Mouse (Mus musculus) midbrain, embryonic 14.5 days (tissue): ENCODE measurements around the gene Clint1. TPM values are rescaled to one million over a fixed set of nuclear protein-coding genes. Genes with fewer than 3 reads are reported as not detected.

Experiments
- ATAC-seq: fragments of 200-750 bp; cut with Nextera tagmentation; 2 replicates; pipeline ENCODE4 v1.8.0; 2017; ENCODE audit warnings: moderate number of reproducible peaks, moderate library complexity; ENCODE audit not compliant: low FRiP score, low TSS enrichment
- DNase-seq: peaks from one replicate; pipeline ENCODE4 v3.0.0-alpha.2; 2015
- H3K27ac ChIP-seq: fragments of 300-500 bp; sonication (generic); replicated peaks from 2 replicates; pipeline ENCODE4 v1.5.1; 2014; ENCODE audit warnings: mild to moderate bottlenecking, low read depth, low read length, moderate library complexity
- H3K27me3 ChIP-seq: fragments of 300-500 bp; sonication (generic); 2 replicates; pipeline ENCODE4 v1.6.1; 2014; ENCODE audit warnings: low read length, control low read depth, mixed read lengths; ENCODE audit not compliant: control insufficient read depth, insufficient read depth
- H3K36me3 ChIP-seq: fragments of 300-500 bp; sonication (generic); 2 replicates; pipeline ENCODE4 v1.6.1; 2014; ENCODE audit warnings: low read length, control low read depth; ENCODE audit not compliant: control insufficient read depth, insufficient read depth
- H3K4me1 ChIP-seq: fragments of 300-500 bp; sonication (generic); 2 replicates; pipeline ENCODE4 v1.6.1; 2014; ENCODE audit warnings: mild to moderate bottlenecking, antibody characterized with exemption, low read length, control low read depth; ENCODE audit not compliant: control insufficient read depth, insufficient read depth
- H3K4me2 ChIP-seq: fragments of 300-500 bp; sonication (generic); 2 replicates; pipeline ENCODE4 v1.6.1; 2014; ENCODE audit warnings: mild to moderate bottlenecking, low read length, moderate library complexity
- H3K4me3 ChIP-seq: fragments of 300-500 bp; sonication (generic); replicated peaks from 2 replicates; pipeline ENCODE4 v1.5.1; 2014; ENCODE audit warnings: low read depth, low read length
- H3K9ac ChIP-seq: fragments of 300-500 bp; sonication (generic); replicated peaks from 2 replicates; pipeline ENCODE4 v1.6.1; 2014; ENCODE audit warnings: mild to moderate bottlenecking, low read length, moderate library complexity
- H3K9me3 ChIP-seq: fragments of 300-500 bp; sonication (generic); 2 replicates; pipeline ENCODE4 v1.6.1; 2016; ENCODE audit warnings: low read length, control low read depth, mixed read lengths; ENCODE audit not compliant: control insufficient read depth
- WGBS: fragments of 180-500 bp; shearing (Covaris S2); extraction: QIAGEN DNeasy Blood & Tissue Kit; methylation state at CpG from one replicate; pipeline ENCODE4 v1.1.7; 2014; 5-methylcytosine and 5-hydroxymethylcytosine counted together
- polyA plus RNA-seq: library from polyadenylated mRNA; unstranded; fragments of >200 nt; fragmentation: Nextera tagmentation; extraction: Ambion mirVana; gene quantifications from 2 replicates; pipeline ENCODE4 v1.2.1, GENCODE M21; 2014

Clint1 gene
- polyA plus RNA-seq, 1 experiment from 2014 or later, result 45.5 TPM

- WGBS, result 96% methylated on average over 8 of the region's 8 CpGs
- no peaks in the 10 kb centered on the region for H3K27me3 ChIP-seq
Observed at GRCm38 (mm10) chr11:45810805-45811204, 41.0 kb upstream of the Clint1 start.

DNA sequence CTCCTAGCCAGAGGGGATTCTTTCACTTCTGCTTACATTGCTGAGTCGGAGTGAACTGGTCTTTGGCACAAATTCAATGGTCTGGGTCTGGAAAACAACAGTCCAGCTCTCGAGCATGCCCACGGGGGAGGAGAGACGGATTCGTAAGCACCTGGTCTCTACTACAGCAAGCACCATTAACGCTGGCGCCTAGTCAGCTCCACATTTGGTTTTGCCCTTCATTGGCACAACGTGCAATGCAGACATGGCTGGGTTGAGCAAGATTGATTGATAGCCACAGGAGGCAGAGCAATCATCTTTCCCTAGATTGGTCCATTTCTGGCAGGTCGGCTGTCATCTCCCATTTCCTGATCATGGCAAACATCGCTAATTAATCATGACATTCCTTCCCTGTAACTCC, 36.2 kb upstream of the Clint1 start:
- Histone ChIP-seq H3K4me2 (no peak overlapping the region), H3K36me3 (no peaks in the 10 kb centered on the region), H3K27me3 (no peaks in the 10 kb centered on the region), H3K9me3 (no peaks in the 10 kb centered on the region), H3K9ac (no peak overlapping the region), H3K27ac (no peak overlapping the region), H3K4me1 (no peaks in the 10 kb centered on the region), H3K4me3 (no peak overlapping the region)
- no peak for ATAC-seq
- 85% methylated on average over 10 of the region's 10 CpGs for WGBS
- DNase-seq, result no peak

More at GRCm38 (mm10) chr11:45810805-45811204, 41.0 kb upstream of the Clint1 start:
- ATAC-seq (no peak), DNase-seq (no peak)
- Histone ChIP-seq H3K9me3 (no peaks in the 10 kb centered on the region), H3K4me2 (no peak overlapping the region), H3K27ac (no peak overlapping the region), H3K36me3 (no peaks in the 10 kb centered on the region), H3K9ac (no peak overlapping the region), H3K4me3 (no peak overlapping the region), H3K4me1 (no peaks in the 10 kb centered on the region)

DNA sequence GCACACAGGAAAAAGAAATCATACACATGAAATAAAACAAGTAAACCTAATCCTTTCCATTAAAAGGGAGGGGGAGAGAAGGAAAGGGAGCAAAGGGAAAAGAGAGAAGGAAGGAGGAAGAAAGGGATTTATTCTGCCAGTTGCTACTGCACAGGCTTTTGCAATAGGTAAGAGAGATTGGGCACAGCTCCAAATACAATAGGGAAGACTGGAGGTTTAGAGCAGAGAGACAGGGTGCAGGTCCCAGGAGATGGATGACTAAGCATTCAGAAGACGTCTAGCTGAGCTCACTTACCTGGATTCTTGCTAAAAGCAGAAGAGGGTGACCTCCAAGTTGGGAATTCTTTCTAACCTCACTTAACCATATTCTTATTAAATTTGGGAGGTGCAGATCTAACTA, 35.1 kb upstream of the Clint1 start:
- no peak for ATAC-seq
- Histone ChIP-seq H3K27me3 (no peaks in the 10 kb centered on the region), H3K4me1 (no peaks in the 10 kb centered on the region), H3K9ac (no peak overlapping the region), H3K4me2 (no peak overlapping the region), H3K4me3 (no peak overlapping the region), H3K9me3 (no peaks in the 10 kb centered on the region), H3K36me3 (no peaks in the 10 kb centered on the region), H3K27ac (no peak overlapping the region)
- DNase-seq, result no peak
- WGBS, result 79% methylated on average over 1 of the region's 1 CpGs

DNA sequence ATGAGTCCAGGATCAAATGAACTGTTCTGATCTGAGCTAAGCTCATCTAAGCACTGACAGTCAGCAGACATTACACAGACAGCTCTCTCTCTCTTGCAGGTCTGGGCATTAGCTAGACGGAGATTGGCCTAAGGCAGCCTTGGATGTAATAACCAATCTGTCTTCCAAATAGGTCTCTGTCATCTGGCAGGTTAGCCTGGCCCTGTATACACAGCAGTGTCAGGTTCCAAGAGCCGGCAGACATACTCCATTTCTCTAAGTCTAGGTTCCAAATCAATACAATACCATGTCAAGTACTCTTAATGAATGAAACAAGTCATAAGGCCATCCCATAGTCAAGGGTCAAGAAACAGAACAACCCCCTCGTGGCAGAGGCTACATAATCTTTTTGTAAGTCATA, 33.9 kb upstream of the Clint1 start:
- ATAC-seq, result no peak
- Histone ChIP-seq H3K27me3 (no peaks in the 10 kb centered on the region), H3K9me3 (no peaks in the 10 kb centered on the region), H3K27ac (no peak overlapping the region), H3K36me3 (no peaks in the 10 kb centered on the region), H3K4me2 (no peak overlapping the region), H3K4me1 (no peaks in the 10 kb centered on the region), H3K9ac (no peak overlapping the region), H3K4me3 (no peak overlapping the region)
- DNase-seq, result no peak
- WGBS, result 56% methylated on average over 3 of the region's 3 CpGs

- H3K36me3 ChIP-seq, result no peaks in the 10 kb centered on the region
- DNase-seq (no peak), ATAC-seq (no peak)
- no peak overlapping the region for H3K4me2 ChIP-seq
- H3K4me1 ChIP-seq, result no peaks in the 10 kb centered on the region
- no peaks in the 10 kb centered on the region for H3K9me3 ChIP-seq
- no peaks in the 10 kb centered on the region for H3K27me3 ChIP-seq
- H3K4me3 ChIP-seq, result no peak overlapping the region
- H3K9ac ChIP-seq, result no peak overlapping the region
- 95% methylated on average over 6 of the region's 6 CpGs for WGBS
- H3K27ac ChIP-seq, result no peak overlapping the region
Observed at GRCm38 (mm10) chr11:45820930-45821329, 30.9 kb upstream of the Clint1 start.

DNA sequence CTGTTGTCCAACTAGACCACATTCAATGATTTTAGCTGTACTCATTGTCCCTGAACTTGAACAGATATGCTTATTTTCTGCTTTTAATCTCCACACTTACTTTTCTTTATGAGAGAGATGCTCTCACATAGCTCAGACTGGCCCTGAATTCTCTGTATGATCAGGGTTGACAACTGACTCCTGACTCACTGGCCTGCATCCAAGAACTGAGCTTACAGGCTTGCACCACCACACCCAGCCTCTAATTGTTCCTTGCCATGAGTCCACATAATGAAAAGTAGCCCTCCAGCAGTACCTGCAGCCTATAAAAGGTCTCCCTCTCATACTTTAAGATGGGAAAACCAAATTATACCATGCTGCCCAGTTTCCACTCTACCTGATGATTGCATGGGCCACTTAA, 21.7 kb upstream of the Clint1 start:
- peak; percentile 16 for DNase-seq

DNA sequence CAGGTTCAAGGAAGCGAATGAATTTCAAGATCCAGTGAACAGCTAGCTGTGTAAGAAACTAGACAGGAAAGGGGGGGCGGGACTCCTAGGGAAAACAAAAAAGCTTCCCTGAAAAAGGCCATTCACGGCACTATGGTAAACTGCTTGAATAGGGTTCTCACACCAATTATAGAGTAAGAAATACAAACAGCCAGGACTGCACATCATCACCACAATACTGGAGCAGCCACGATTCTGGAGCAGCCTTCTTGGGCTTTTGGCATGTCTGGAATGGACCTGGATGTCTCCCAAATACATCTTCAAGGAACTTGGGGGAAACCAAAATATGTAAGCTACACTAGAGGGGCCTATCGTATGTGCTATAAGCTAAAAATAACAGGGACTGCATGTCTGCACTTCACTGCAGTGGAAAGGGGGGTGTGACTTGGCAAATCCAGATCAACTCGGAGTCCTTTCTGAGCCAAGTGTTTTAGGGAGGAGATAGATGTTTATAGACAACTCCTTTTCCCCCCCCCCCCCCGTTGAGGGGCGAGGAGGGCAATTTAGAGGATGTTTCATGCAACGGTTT, 21.0 kb upstream of the Clint1 start:
- Histone ChIP-seq H3K27ac (no peak overlapping the region), H3K36me3 (no peaks in the 10 kb centered on the region), H3K27me3 (no peaks in the 10 kb centered on the region), H3K4me1 (no peaks in the 10 kb centered on the region), H3K4me3 (no peak overlapping the region), H3K9me3 (no peaks in the 10 kb centered on the region), H3K9ac (no peak overlapping the region), H3K4me2 (no peak overlapping the region)
- DNase-seq (no peak), ATAC-seq (no peak)
- WGBS, result 72% methylated on average over 9 of the region's 9 CpGs

More for the DNA sequence above, 21.7 kb upstream of the Clint1 start:
- H3K4me3 ChIP-seq, result no peak overlapping the region
- no peak overlapping the region for H3K9ac ChIP-seq
- ATAC-seq, result no peak
- H3K27me3 ChIP-seq, result no peaks in the 10 kb centered on the region
- no peak overlapping the region for H3K4me2 ChIP-seq
- H3K4me1 ChIP-seq, result no peaks in the 10 kb centered on the region
- no peaks in the 10 kb centered on the region for H3K9me3 ChIP-seq
- no peaks in the 10 kb centered on the region for H3K36me3 ChIP-seq
- H3K27ac ChIP-seq, result no peak overlapping the region

DNA sequence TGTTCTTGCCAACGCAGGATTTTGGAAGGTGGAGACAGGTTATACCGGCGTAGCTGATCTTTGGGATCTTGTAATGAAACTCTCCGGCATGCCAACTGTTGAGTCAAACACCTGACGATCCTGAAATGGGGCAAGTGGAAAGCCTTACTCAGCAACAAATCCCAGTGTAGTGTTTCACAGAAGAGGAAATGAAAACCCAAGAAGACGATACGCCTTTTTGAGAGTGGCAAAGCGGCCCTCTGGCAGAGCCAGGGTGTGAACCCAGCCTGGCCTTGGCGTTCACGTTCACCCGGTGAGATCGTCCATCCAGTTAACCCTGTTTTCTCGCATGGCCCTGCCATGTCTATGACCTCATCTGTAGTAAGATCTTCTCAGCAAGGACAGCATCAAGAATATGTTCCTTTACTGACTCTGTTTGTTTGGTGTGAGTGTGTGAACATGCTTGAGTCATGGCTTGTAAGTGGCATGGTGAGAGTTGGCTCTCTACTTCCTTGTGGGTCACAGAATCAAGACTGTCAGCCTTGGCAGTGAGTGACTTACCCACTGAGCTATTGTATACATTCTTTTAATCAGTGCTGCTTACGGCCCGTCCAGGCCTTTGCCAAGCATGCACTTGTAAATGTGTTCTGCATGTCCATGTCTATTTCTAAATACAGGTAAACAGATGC, 20.2 kb upstream of the Clint1 start:
- 93% methylated on average over 15 of the region's 15 CpGs for WGBS
- ATAC-seq, result no peak
- DNase-seq, result no peak
- Histone ChIP-seq H3K9ac (no peak overlapping the region), H3K9me3 (no peaks in the 10 kb centered on the region), H3K4me2 (no peak overlapping the region), H3K36me3 (no peaks in the 10 kb centered on the region), H3K4me1 (0 out of 2 replicates have a peak, but pooled peaks cover 3% of the 10 kb centered on the region), H3K4me3 (no peak overlapping the region), H3K27ac (no peak overlapping the region), H3K27me3 (no peaks in the 10 kb centered on the region)

- H3K36me3 ChIP-seq, result no peaks in the 10 kb centered on the region
- 0 out of 2 replicates have a peak, but pooled peaks cover 3% of the 10 kb centered on the region for H3K4me1 ChIP-seq
- H3K27ac ChIP-seq, result no peak overlapping the region
- DNase-seq (peak; percentile 7), ATAC-seq (no peak)
- no peaks in the 10 kb centered on the region for H3K27me3 ChIP-seq
- no peak overlapping the region for H3K4me2 ChIP-seq
- H3K9ac ChIP-seq, result no peak overlapping the region
- H3K9me3 ChIP-seq, result no peaks in the 10 kb centered on the region
- WGBS, result 3% methylated on average over 4 of the region's 4 CpGs
- no peak overlapping the region for H3K4me3 ChIP-seq
Observed at GRCm38 (mm10) chr11:45835625-45836255, 16.1 kb upstream of the Clint1 start.
